Mouse (Mus musculus): ENCODE data around the gene Gm765.
A peak's percentile ranks its signal among the peaks of the same experiment; 100 is the strongest.

The Gm765 gene

DNA sequence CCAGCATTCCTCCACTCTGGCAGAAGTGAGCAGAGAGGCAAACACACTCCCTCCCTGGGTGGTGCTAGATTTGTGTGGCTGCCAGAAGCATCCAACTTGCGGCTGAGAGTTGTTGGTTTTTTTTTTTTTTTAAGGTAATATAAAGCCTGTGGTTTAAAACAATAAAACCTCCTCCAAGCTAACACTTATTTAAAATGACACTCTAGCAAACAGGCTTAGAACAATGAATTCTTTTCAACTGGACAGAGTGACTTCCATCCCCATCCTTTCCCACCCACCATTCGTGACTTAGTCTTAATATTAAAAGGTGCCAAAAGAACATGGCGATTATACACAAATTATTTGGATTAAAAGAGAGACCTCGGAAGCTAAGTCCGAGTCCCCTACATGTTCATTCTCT is at the start of gene Gm765:
Gm765 (minus strand) TSS at position 101 of the 400 bp plus-strand sequence.
- DNase-seq = no peak

DNA sequence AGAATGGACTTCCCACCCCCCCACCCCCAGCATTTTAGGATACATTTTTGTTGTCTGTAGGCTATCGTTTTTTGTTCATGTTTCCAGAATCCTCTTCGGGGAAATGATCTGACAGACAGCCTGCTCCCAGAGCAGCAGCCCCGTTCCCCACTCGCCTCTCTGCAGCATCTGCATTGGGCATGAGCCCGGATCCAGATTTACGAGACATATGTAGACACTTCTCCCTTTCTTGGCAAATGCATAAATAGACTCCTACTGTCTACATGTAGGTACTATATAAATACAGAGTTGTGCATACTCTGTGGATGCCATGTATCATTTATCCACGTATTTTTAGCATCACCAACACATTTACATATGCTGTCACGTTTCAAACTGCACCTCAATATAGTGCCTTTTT is 42.9 kb upstream of the Gm765 start:
- no peak for DNase-seq

DNA sequence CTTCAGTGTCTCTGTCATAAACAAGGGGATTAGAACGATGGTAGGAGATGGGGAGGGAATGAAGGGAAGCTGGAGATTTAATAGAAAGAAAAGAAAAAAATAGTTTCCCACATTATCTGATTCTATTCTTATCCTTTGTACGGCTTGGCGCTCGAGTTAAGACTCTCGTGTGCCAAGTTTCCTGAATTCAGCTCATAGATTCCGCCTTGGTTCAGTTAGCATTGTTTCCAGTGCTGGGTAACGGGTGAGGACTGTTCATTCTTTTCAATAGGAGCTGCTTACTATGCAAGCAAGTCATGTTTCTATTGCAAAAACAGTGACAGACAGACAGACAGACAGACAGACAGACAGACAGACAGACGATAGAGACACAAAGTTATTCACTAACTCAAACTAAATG is 41.9 kb upstream of the Gm765 start:
- DNase-seq = no peak

DNA sequence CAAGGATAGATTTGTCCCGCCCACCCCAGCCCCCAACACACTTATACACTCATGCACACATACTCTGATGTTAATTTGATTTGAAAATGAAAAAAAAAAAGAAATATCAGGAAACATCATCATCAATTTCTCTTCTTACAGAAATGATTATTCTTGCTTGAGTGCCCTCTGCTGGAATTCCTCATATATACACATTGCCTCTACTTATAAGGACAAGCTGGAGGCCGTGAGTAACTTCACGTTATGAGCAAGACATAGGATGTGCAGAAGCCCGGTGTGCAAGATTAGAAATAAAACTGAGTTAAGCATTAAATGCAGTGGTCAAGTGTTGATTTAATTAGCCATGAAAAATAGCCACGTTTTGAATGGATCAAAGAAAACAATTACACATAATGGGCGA is 40.9 kb upstream of the Gm765 start:
- peak; percentile 4 to 12 for DNase-seq

DNA sequence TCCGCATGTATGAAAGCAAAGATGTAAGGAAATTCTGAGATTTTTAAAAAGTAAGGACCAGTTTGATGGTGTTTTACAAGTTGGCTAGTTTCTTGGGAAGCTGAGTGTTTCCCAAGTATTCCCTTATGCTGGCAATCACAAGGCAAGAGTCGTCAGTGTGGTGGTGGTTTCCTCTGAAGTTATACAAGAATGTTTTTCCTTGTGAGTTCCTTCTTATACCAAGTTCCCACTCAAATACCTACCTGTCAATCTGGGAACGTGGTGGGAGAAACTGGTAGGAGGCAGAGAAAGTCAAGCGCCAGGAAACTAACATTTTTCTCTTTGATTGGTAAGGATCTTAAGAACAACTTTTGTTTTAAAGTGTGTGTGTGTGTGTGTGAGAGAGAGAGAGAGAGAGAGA is 23.6 kb upstream of the Gm765 start:
- no peak for DNase-seq

DNA sequence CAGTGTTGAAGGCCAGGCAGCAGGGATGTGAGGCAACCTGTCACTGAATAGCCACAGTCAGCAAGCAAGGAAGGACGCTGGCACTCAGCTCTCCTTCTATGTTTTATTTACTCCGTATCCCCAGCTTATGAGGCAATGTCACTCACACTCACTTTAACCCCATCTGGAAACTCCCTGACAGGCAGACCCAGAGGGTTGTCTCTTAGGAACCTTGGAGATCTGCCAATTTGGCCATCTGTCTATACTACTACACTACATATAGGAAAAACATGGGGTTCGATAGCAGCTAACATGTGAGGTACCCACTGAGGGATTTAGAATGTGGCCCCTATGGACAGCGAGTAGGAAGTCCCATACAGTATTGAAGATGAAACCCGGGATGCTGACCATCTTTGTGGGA is 12.7 kb upstream of the Gm765 start:
- DNase-seq = no peak

DNA sequence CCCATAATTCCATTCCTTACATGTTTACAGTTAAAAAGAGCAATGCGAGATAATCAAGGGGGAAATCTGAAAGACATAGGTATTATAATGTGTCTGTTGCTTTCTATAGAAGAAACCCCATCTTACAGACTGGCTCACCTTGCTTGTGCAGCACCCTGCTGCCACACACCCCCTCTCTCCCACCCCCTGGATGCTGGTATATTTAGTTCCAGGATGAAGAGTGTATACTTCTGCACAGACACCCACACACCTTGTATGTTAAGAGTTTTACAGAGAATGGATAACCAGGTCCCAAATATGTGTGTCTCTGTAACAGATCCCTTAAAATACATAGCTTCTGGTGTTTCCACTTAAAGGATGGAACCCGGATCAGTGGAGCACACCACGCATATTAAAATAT is 10.7 kb upstream of the Gm765 start:
- DNase-seq = no peak

DNA sequence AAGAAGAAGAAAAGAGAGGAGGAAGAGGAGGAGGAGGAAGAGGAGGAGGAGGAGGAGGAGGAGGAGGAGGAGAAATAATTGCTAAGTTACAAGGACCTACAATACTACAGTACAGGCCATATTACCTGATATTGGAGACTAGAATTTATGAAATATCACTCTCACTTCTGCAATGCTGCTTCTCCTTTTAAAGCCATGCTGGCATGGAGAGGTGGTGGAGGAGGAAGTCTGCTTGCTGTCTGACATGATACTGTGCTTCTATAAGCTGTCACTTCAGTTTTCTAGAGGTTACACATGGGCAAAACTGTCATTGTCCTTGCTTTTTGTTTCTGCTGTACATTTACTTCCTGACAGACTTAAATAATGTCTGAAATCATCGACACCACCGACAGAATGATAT is 9.8 kb downstream of the Gm765 start:
- DNase-seq = no peak

DNA sequence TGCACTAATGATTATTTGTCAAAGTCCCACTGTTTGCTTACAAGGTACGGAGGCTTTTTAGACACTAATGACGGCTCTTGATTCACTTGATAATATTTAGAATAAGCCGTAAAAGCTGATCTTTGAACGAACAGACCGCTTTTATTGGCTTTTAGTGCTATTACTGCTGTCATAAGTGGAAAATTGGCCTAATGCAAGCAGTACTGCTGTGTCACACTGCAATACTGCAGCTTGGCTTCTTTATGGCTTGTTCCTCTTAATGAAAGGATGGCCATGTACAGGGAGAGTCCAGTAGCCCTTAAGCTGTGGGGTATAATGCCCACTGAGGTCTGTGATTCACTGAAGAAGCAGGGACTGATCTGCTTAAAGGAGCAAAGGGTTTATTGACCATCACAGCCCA is 30.9 kb downstream of the Gm765 start:
- DNase-seq = no peak

DNA sequence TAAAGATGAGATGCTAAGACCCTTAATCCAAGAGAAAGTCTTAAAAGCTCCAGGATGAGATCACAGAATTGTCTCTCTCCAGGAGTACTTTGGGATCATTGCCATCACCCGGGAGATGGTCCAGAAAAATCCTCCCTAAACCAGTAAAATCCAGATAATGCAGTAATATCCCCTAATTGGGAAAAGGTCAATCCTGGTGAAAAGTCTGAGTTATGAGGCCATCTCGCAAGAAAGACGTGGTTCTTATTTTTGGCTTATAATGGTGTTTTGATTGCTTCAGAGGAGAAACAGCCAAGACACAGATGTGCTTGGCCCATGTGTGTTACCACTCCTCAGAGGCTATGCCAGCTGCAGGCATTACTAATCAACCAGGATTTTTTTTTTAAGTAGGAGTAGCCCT is 34.9 kb downstream of the Gm765 start:
- no peak for DNase-seq

DNA sequence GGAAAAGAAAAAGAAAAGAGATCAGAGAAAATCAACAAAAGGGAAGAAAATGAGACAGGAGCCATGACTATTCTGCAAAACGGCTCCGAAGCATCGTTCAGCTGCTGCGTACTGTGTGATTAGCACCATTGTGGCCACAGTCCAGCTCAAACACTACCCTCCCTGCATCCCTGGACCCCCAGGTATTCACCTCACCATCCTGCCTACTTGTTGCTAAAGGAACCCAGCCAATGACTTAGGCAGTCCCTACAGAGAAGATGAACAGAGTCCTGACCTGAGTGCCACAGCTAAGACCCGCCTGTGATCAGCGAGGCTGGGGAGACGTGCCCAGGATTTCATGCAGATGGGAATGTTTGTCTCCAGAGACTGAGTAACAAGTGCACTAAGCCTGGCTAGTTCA is 35.4 kb downstream of the Gm765 start:
- no peak for DNase-seq

DNA sequence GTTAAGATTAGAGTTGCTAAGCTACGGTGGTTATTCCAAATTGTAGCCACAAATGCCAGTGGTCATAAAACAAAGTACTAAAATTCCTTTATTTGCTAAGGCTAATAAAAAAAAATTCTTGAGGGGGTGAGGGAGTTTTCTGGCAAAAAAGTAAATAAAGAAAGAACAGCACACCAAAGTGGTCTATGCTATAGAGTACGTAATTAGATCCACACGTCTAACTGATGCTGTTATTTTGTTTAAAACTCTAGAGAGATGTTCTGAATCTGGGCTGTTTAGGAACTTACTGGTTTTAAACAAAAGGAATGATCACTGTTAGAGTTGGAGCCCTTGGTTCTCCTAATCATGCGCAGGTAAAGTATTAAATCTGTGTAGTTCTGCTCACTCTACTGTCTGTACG is 50.5 kb downstream of the Gm765 start:
- DNase-seq = no peak

DNA sequence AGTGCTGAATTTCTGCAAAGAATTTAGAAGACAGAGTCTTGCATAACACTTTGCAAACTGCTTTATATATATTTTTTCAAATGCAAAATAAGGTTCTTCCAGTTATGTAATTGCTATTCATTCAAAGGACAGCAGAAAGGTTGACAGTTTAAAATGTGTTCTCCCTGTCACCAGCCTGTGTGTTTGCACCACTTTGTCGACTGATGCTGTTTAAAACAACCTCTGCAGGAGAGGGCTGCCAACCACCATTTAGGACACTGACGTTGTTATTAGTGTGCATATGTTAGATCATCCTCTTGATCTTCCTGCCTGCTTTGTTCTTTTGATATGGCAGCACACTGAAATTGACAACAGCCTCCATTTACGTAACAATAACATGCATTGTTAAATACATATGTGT is 54.2 kb downstream of the Gm765 start:
- no peak for DNase-seq

DNA sequence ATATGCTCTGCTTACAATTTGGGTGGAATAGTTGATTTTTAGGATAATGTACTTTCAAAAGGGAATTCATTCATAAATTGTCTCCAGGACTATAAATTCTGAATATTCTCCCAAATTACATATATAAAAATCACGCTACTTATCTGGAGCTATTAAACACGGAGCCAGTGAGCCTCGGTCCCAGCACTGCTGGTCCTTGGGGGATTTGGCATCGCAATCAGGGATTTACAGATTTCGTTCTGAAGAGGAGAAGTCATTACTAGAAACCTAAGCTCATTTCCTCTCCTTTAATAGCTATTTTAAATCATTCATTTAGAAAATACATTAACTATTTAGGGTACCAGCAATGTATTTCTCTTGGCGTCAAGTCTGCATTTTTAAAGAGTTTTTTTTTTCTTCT is 55.0 kb downstream of the Gm765 start:
- DNase-seq = no peak

DNA sequence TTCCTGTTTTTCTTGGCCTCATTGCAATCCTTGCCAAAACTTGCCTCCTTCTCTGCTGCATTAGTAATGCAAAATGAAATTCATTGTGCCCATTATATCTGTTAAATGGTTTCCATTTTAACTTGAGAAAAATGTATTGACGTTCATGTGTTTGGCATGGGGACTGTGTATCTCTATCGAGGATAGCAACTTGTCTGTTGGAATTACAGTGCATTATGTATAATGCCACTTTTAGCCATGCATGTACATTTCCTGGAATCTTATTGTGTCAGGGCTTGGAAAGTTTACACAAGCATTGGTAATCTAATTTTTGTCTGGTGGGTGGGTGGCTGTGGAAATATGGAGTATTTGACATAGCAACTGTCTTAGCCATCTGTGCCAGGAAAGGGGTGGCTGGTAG is 57.4 kb downstream of the Gm765 start:
- no peak for DNase-seq

DNA sequence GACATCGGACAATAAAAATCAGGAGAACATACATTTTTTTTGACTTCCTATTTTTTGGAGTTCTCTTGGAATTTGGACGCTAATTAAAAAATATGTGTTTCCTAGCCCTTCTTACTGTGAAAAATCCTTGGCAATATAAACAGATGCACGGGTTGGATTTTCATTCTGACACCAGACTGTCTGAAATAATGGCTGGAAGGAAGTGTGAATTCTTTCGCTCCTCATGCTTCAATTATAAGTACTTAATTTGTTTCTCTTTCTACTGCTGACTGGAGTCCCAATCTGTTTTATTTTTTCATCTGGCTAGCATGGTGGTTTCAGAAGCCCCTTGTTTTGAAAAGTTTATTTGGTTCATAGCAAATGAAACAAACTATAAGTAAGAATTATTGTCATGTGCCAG is 59.8 kb downstream of the Gm765 start:
- no peak for DNase-seq

DNA sequence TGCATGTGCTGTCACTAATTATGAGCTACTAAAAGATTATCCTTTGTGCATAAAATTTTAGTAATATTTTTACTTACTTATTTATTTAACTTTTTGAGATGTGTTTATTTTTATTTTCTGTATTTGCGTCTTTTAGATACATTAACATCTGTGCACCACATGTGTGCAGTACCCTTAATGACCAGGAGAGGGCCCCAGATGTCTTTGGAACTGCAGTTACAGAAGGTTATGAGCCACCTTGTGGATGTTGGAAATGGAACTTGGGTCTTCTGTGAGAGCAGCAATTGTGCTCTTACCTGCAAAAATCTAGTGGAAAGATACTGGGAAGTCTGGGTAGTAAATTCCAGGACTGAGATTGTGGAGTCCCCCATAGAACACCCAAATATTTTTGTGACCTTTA is 71.0 kb downstream of the Gm765 start:
- DNase-seq = peak; percentile 4 to 65

DNA sequence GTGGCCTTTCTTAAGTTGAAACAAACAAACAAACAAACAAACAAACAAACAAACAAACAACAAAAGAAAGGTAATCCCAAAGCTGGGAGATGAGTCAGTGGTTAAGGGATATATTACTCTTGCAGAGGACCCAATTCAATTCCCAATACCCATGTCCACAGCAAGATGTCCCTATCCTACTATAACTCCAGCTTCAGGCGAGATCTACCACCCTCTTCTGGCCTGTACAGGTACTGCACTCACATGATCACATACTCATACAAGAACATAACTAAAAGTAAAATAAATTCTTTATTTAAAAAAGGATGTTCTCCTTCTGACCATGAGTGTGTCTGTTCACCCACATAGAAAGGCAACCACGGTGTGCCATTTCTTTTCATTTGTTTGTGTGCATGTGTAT is 79.6 kb downstream of the Gm765 start:
- no peak for DNase-seq

DNA sequence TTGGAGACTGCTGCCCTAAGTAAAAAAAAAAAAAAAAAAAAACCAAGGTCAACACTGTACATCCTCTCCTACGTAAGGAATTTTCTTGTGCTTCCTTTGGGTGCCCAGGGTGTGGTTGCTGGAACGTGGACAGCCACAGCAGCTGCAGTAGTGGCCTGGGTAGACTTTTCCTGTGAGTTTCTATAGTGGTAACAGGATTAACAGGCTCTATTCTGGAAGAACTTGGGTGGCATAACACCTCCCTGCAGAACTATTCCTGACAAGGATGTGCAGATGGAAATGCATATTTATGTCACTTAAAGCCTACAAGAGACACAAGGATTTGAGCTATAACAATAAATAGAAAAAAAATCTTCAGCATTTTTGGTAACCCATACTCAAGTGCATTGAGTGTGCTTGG is 83.5 kb downstream of the Gm765 start:
- no peak for DNase-seq

DNA sequence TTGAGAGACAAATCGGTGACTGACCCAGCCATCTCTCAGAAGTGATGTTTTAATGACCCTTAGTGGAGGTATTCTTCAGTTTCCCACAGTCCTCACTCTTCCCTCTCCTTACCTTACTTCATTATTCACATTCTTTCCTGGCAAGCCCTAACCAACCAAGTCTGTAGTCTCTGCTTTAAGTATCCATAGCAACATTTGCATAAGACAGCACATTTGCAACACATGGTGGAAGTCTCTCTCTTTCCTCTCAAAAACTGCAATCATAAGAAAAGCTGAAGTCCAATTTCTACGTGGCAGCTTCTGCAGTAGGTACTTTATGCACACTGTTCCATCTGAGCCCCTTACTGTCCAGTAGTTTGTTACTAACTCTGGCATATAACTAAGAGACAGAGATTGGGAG is 96.1 kb downstream of the Gm765 start:
- no peak for DNase-seq

DNA sequence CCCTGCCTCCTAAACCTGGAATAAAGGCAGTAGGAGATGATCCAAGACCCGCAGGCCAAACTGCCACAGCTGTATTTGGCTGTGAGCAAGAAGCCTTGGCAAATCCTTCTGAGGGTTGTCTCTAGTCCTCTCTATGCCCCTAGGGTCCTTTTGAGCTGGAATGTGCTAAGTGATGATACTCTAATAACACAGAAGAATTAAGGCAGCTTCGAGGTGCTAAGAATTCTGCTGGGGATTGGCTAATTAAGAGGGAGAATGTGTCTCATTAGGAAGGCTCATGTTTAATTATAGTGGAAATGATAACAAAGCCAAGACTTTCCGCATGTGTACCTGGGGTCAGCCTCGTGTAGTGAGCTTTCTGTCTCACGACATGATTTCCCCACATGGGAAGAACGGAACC is 99.4 kb downstream of the Gm765 start:
- DNase-seq = no peak

DNA sequence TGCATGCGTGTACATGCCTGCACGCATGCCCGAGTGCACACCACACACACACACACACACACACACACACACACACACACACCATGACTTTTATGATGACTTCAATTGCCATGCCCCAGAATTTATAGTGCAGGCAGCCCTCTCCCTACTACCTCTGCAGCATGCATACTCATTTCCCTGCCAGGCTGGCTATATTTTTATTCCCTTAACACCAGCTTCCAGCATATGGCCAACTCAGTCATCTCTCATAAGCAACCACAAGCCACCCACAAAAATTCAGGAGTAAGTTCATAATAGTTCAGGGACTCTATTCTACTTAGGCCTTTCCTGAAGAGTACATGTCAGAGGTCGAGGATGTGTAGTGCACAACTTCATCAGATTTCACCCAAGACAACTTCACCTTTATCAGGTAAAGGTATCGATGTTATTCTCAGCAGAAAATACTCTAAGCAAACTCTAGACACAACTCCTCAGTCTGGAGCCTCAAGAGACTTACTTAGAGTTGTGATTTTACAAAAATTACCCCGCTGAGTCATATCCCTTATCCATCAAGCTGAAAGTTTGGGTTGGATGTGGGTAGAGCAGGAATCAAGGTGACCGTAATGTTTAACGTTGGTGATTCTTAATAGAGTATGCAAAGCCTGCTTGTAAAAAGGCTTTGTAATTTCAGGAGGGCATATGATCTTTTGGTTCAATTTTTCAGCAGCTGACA is 101.8 kb downstream of the Gm765 start:
- DNase-seq = no peak

DNA sequence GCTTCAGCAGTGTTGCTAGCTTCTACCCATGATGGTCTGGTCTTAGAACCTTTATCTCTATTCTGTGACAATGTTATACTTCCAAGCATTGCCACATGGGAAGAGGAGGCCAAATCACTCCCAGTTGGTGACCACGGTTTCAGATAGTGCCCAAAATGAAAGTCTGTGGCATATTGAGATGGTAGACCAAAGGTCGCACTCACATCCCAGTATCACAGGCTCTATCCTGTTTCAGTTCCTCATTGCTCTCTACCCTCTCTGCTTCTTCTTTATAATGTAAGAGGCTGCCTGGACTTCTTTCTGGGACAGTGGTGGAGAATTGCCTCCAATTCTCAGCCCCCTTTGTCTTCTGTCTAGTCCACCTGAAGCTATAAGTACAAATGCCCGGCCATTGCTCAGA is 108.5 kb downstream of the Gm765 start:
- no peak for DNase-seq

DNA sequence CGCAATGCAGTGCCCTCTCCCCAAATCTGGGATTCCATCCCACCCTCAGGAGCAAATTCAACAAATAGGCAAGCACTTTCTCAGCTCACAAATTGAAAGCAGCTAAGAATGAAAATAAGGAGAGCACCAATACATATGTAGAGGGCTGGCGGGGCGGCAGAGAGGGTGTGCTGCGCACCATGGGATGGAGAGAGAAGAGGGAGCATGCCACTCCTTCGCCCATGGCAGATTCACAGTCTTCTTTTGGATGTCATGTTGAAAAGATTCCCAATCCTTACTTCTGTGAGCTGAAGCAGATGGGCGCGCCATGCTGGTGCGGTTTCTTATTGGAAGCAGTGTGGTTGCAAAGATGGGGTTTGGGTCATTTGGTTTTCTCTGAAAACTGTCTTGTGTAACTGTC is 118.6 kb downstream of the Gm765 start:
- no peak for DNase-seq

DNA sequence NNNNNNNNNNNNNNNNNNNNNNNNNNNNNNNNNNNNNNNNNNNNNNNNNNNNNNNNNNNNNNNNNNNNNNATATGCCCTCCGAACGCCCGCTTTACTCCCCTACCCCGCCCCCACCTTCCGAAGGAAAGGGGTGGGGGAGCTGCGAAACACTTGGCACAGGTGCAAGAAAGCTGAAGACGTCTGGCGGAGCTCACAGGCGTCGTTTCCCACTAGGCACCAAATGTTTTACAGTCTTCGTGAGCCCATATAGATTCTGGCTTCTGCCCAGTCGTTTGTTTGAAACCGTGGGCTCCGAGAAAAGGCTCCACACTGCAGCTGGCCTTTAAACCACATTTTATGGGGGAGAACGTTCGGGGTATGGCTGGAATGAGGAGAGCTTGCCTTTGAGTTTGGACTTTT is 120.6 kb downstream of the Gm765 start:
- no peak for DNase-seq

DNA sequence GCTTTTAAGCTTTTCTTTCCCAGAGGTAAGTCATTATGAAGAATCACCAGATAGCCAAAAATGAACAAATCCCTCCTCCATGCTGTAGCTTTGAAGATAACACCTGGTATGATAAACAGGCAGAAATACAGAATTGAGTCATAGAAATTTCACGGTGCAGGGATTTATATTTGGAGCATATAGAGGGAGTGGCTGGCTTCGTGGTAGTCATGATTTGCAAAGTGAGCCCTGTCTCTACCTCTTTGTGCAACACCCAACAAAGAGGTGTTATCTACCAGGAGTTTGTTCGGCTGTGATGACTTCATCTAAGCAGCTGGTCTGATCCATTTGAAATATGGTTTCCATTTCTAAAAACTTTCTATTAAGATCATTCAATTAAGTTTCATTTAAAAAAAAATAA is 130.3 kb downstream of the Gm765 start:
- DNase-seq = no peak

Measured in kidney, adult 8-10 months (tissue).